Mouse (Mus musculus) heart, adult 2 months (tissue): ENCODE data around the gene Plau. TPM values are rescaled to one million over a fixed set of nuclear protein-coding genes. Genes with fewer than 3 reads are reported as not detected.

ENCODE experiments used
- DNase-seq, 2 experiments: peaks; one replicate each; pipeline ENCODE4 v3.0.0; 2021
- H3K27ac ChIP-seq: fragments of 200-600 bp; 2 replicates; pipeline ENCODE4 v1.8.1; 2022
- H3K27me3 ChIP-seq: fragments of 200-500 bp; 2 replicates; pipeline ENCODE4 v1.6.1; 2012; ENCODE audit warnings: mild to moderate bottlenecking, low read length, inconsistent platforms, mixed read lengths; ENCODE audit not compliant: control insufficient read depth, insufficient read depth
- H3K36me3 ChIP-seq: fragments of 200-500 bp; 2 replicates; pipeline ENCODE4 v1.6.1; 2012; ENCODE audit warnings: low read length, inconsistent platforms; ENCODE audit not compliant: control insufficient read depth, insufficient read depth
- H3K4me1 ChIP-seq: fragments of 200-500 bp; 2 replicates; pipeline ENCODE4 v1.6.1; 2011; ENCODE audit warnings: low read length; ENCODE audit not compliant: control insufficient read depth, insufficient read depth
- H3K4me3 ChIP-seq: fragments of 200-600 bp; 2 replicates; pipeline ENCODE4 v1.8.1; 2022
- H3K79me2 ChIP-seq: fragments of 200-500 bp; replicated peaks from 2 replicates; pipeline ENCODE4 v1.6.1; 2012; ENCODE audit warnings: mild to moderate bottlenecking, inconsistent platforms, low read length, moderate library complexity, mixed read lengths; ENCODE audit not compliant: control insufficient read depth, insufficient read depth
- H3K9ac ChIP-seq: fragments of 200-500 bp; 2 replicates; pipeline ENCODE4 v1.6.1; 2012; ENCODE audit warnings: low read depth, mild to moderate bottlenecking, control low read depth, inconsistent platforms, low read length, mixed read lengths
- CTCF ChIP-seq: fragments of 200-600 bp; IDR thresholded peaks from 2 replicates; pipeline ENCODE4 v1.8.1; 2022; ENCODE audit warnings: antibody characterized with exemption, mild to moderate bottlenecking, moderate library complexity
- EP300 ChIP-seq: fragments of 200-500 bp; IDR thresholded peaks from 2 replicates; pipeline ENCODE4 v1.6.1; 2011; ENCODE audit warnings: low read depth, low read length, control low read depth; ENCODE audit not compliant: insufficient read depth
- POLR2A ChIP-seq: fragments of 200-500 bp; IDR thresholded peaks from 2 replicates; pipeline ENCODE4 v1.6.1; 2011; ENCODE audit warnings: mild to moderate bottlenecking, low read depth, low read length, control low read depth; ENCODE audit not compliant: insufficient read depth
- WGBS: fragments of 180-500 bp; shearing (Covaris S2); methylation state at CpG from one replicate; pipeline ENCODE4 v1.1.7; 2018; 5-methylcytosine and 5-hydroxymethylcytosine counted together
- intact Hi-C: fragments of 180-260 bp; cut with DNase I; formaldehyde crosslinking; loops from one replicate; pipeline ENCODE4 v1.15.1; 2025
- long read RNA-seq: library from polyadenylated mRNA; stranded (forward); transcript quantifications from one replicate; pipeline ENCODE4 v2.0.0, GENCODE M21; 2021
- polyA plus RNA-seq: library from polyadenylated mRNA; depleted of rRNA; stranded (reverse); fragments of >200 nt; gene quantifications from 2 replicates; pipeline ENCODE4 v1.2.3, GENCODE M21; 2012; rRNA removed
- total RNA-seq, 2 experiments: library from RNA; stranded (reverse); gene quantifications; 2 replicates each; pipeline ENCODE4 v1.2.3; 2021

The Plau gene
- total RNA-seq: 1 to 10 TPM; 3.4 to 6.2 TPM
- 1.8 and 3.5 TPM in 2 replicates for polyA plus RNA-seq
- long read RNA-seq, partial matches to known transcripts: 1 of 1 reads
- long read RNA-seq, other reads (novel, unspliced or antisense): 0 of 1 reads

- Histone ChIP-seq H3K27ac (peak within 1 kb of the TSS; percentile 74), H3K36me3 (no peaks in the 10 kb centered on the region), H3K27me3 (no peaks in the 10 kb centered on the region), H3K4me1 (peaks cover 1% of the 10 kb centered on the region; the same call in 1 of the 2 replicates), H3K9ac (peak within 1 kb of the TSS; percentile 82), H3K79me2 (no peaks in the 10 kb centered on the region), H3K4me3 (peak within 1 kb of the TSS; percentile 56)
- TF ChIP-seq EP300 (0 out of 2 replicates have a peak, but pooled peaks have one; percentile 27), CTCF (no peak), POLR2A (peak; percentile 87)
- peak; percentile 84 to 87 for DNase-seq
- intact Hi-C loops: loop anchor here (1.0 kb wide), 1 partner anchor 37 kb away; no protein-coding TSS in a partner anchor
- 2% methylated on average over 33 of the region's 33 CpGs for WGBS
Observed at GRCm38 (mm10) chr14:20836171-20836904, at the start of gene Plau. Gene Plau, plus strand, starts transcription at chr14:20836660.

GRCm38 (mm10) chr14:20788151-20788550 is 48.3 kb upstream of the Plau start:
- Histone ChIP-seq H3K9ac (no peak overlapping the region), H3K4me3 (no peak overlapping the region), H3K4me1 (peaks cover 29% of the 10 kb centered on the region), H3K79me2 (peaks cover 6% of the 10 kb centered on the region), H3K36me3 (peaks cover 11% of the 10 kb centered on the region; the same call in 1 of the 2 replicates), H3K27ac (no peak overlapping the region), H3K27me3 (no peaks in the 10 kb centered on the region)
- 64% methylated on average over 3 of the region's 3 CpGs for WGBS
- no peak for DNase-seq
- TF ChIP-seq EP300 (no peak), CTCF (no peak), POLR2A (no peak)
- intact Hi-C loops: no loop called here

- H3K27ac ChIP-seq: no peak overlapping the region; the same call in 1 of the 2 replicates
- H3K36me3 ChIP-seq: peaks cover 11% of the 10 kb centered on the region; the same call in 1 of the 2 replicates
- TF ChIP-seq CTCF (no peak), POLR2A (no peak), EP300 (no peak)
- DNase-seq: no peak
- intact Hi-C loops: no loop called here
- no peak overlapping the region for H3K4me3 ChIP-seq
- H3K4me1 ChIP-seq: peaks cover 30% of the 10 kb centered on the region
- peaks cover 6% of the 10 kb centered on the region for H3K79me2 ChIP-seq
- 59% methylated on average over 4 of the region's 4 CpGs for WGBS
- H3K9ac ChIP-seq: no peak overlapping the region
- H3K27me3 ChIP-seq: no peaks in the 10 kb centered on the region
Observed at GRCm38 (mm10) chr14:20789593-20789992, 46.9 kb upstream of the Plau start.

GRCm38 (mm10) chr14:20790445-20790844 is 46.0 kb upstream of the Plau start:
- peaks cover 24% of the 10 kb centered on the region for H3K4me1 ChIP-seq
- peaks cover 6% of the 10 kb centered on the region for H3K79me2 ChIP-seq
- intact Hi-C loops: no loop called here
- peaks cover 11% of the 10 kb centered on the region; the same call in 1 of the 2 replicates for H3K36me3 ChIP-seq
- WGBS: 69% methylated on average over 5 of the region's 5 CpGs
- H3K9ac ChIP-seq: no peak overlapping the region
- DNase-seq: no peak
- no peaks in the 10 kb centered on the region for H3K27me3 ChIP-seq
- H3K27ac ChIP-seq: no peak overlapping the region
- TF ChIP-seq EP300 (no peak), CTCF (no peak), POLR2A (no peak)
- H3K4me3 ChIP-seq: no peak overlapping the region

GRCm38 (mm10) chr14:20790996-20791395 is 45.5 kb upstream of the Plau start:
- 94% methylated on average over 6 of the region's 6 CpGs for WGBS
- no peak overlapping the region for H3K4me3 ChIP-seq
- H3K27ac ChIP-seq: no peak overlapping the region
- H3K27me3 ChIP-seq: no peaks in the 10 kb centered on the region
- no peak for DNase-seq
- H3K79me2 ChIP-seq: peaks cover 6% of the 10 kb centered on the region
- no peak for TF ChIP-seq EP300
- TF ChIP-seq POLR2A: no peak
- TF ChIP-seq CTCF: no peak
- H3K36me3 ChIP-seq: peaks cover 6% of the 10 kb centered on the region; the same call in 1 of the 2 replicates
- peaks cover 21% of the 10 kb centered on the region for H3K4me1 ChIP-seq
- H3K9ac ChIP-seq: no peak overlapping the region
- intact Hi-C loops: no loop called here
